Mouse (Mus musculus) C2C12 (cell line): Measurements from ENCODE around the gene Ifi203.
"Not testable (repeated sequence)": the region's sequence is repeated elsewhere in the genome, so short reads cannot be mapped to it uniquely, and the experiment has no call there.

Source experiments
- CTCF ChIP-seq: IDR thresholded peaks from one replicate; pipeline ENCODE4 v1.5.1; 2011; ENCODE audit not compliant: control insufficient read depth, insufficient read depth, insufficient read length
- USF1 ChIP-seq: IDR thresholded peaks from one replicate; pipeline ENCODE4 v1.6.1; 2011; ENCODE audit warnings: low read depth, mild to moderate bottlenecking, control low read depth, moderate library complexity

- TF ChIP-seq CTCF, USF1: not testable (repeated sequence)
Observed at GRCm38 (mm10) chr1:173912548-173913255, 29.8 kb downstream of the Ifi203 start, which contains the start of gene Ifi211.
